Mouse (Mus musculus) bone marrow macrophage, adult 2 months (primary cell): Measurements from ENCODE around the gene Pdhb. TPM values are rescaled to one million over a fixed set of nuclear protein-coding genes. Genes with fewer than 3 reads are reported as not detected.

Source experiments
- H3K27ac ChIP-seq: 2 replicates; pipeline ENCODE4 v1.5.1; 2012; ENCODE audit warnings: low read depth, low read length; ENCODE audit not compliant: insufficient read depth
- H3K4me1 ChIP-seq: 2 replicates; pipeline ENCODE4 v1.6.1; 2012; ENCODE audit warnings: low read length; ENCODE audit not compliant: control insufficient read depth, insufficient read depth
- H3K4me3 ChIP-seq: 2 replicates; pipeline ENCODE4 v1.5.1; 2012; ENCODE audit warnings: mild to moderate bottlenecking, low read length, moderate library complexity; ENCODE audit not compliant: insufficient read depth
- CTCF ChIP-seq: IDR thresholded peaks from 2 replicates; pipeline ENCODE4 v1.5.1; 2012; ENCODE audit warnings: low read depth, mild to moderate bottlenecking, low read length, moderate library complexity
- POLR2A ChIP-seq: IDR thresholded peaks from 2 replicates; pipeline ENCODE4 v1.6.1; 2012; ENCODE audit warnings: mild to moderate bottlenecking, low read depth, low read length, borderline replicate concordance
- polyA plus RNA-seq: library from polyadenylated mRNA; stranded (reverse); fragments of >200 nt; gene quantifications from 2 replicates; pipeline ENCODE4 v1.2.4, GENCODE M21; 2012; ENCODE audit not compliant: missing spikeins, insufficient read depth, insufficient read length

Pdhb gene
- polyA plus RNA-seq, 1 experiment: 67.2 TPM

- Histone ChIP-seq H3K4me3 (no peak overlapping the region), H3K4me1 (no peaks in the 10 kb centered on the region), H3K27ac (no peak overlapping the region)
- TF ChIP-seq POLR2A: no peak
- no peak for TF ChIP-seq CTCF
These were observed 19.9 kb upstream of the Pdhb start for GRCm38 (mm10) chr14:8192727-8193126.

GRCm38 (mm10) chr14:8191331-8191965 is 18.6 kb upstream of the Pdhb start:
- Histone ChIP-seq H3K27ac (no peak overlapping the region), H3K4me3 (no peak overlapping the region), H3K4me1 (no peaks in the 10 kb centered on the region)
- TF ChIP-seq POLR2A: no peak
- no peak for TF ChIP-seq CTCF

- Histone ChIP-seq H3K27ac (no peak overlapping the region), H3K4me3 (no peak overlapping the region), H3K4me1 (no peaks in the 10 kb centered on the region)
- TF ChIP-seq CTCF (no peak), POLR2A (no peak)
These were observed 17.7 kb upstream of the Pdhb start for GRCm38 (mm10) chr14:8190556-8190955.

- TF ChIP-seq POLR2A (no peak), CTCF (no peak)
These were observed 13.6 kb upstream of the Pdhb start for GRCm38 (mm10) chr14:8186278-8187045.

GRCm38 (mm10) chr14:8183330-8183729 is 10.5 kb upstream of the Pdhb start:
- Histone ChIP-seq H3K4me1 (no peaks in the 10 kb centered on the region), H3K4me3 (no peak overlapping the region), H3K27ac (no peak overlapping the region)
- TF ChIP-seq CTCF (peak; percentile 35; the same call in 1 of the 2 replicates), POLR2A (no peak)

More at GRCm38 (mm10) chr14:8186278-8187045, 13.6 kb upstream of the Pdhb start:
- no peaks in the 10 kb centered on the region for H3K4me1 ChIP-seq
- H3K4me3 ChIP-seq: no peak overlapping the region
- no peak overlapping the region for H3K27ac ChIP-seq

- H3K27ac ChIP-seq: no peak overlapping the region
- TF ChIP-seq CTCF: no peak
- no peak for TF ChIP-seq POLR2A
- no peak overlapping the region for H3K4me3 ChIP-seq
- H3K4me1 ChIP-seq: peaks cover 3% of the 10 kb centered on the region
These were observed 7.7 kb upstream of the Pdhb start for GRCm38 (mm10) chr14:8180371-8181035.

- TF ChIP-seq POLR2A (no peak), CTCF (no peak)
- no peak overlapping the region for H3K4me3 ChIP-seq
These were observed 3.4 kb upstream of the Pdhb start for GRCm38 (mm10) chr14:8176251-8176650.

GRCm38 (mm10) chr14:8174634-8175033 is 1.8 kb upstream of the Pdhb start:
- Histone ChIP-seq H3K27ac (no peak overlapping the region), H3K4me3 (no peak overlapping the region), H3K4me1 (peaks cover 18% of the 10 kb centered on the region)
- TF ChIP-seq POLR2A (no peak), CTCF (no peak)

More at GRCm38 (mm10) chr14:8176251-8176650, 3.4 kb upstream of the Pdhb start:
- Histone ChIP-seq H3K4me1 (peaks cover 18% of the 10 kb centered on the region), H3K27ac (no peak overlapping the region)

- Histone ChIP-seq H3K27ac (peak overlapping the region; percentile 45), H3K4me1 (peaks cover 18% of the 10 kb centered on the region), H3K4me3 (peak overlapping the region; percentile 73)
These were observed 871 bp upstream of the Pdhb start for GRCm38 (mm10) chr14:8173542-8174250.

- no peak overlapping the region for H3K27ac ChIP-seq
- H3K4me1 ChIP-seq: peaks cover 10% of the 10 kb centered on the region; the same call in 1 of the 2 replicates
- TF ChIP-seq POLR2A: no peak
- TF ChIP-seq CTCF: no peak
These were observed 8.4 kb downstream of the Pdhb start for GRCm38 (mm10) chr14:8164463-8164862.

More at GRCm38 (mm10) chr14:8164463-8164862, 8.4 kb downstream of the Pdhb start:
- H3K4me3 ChIP-seq: no peak overlapping the region
